Mouse (Mus musculus) stomach, embryonic 15.5 days (tissue): ENCODE results near the gene Zfyve21. TPM values are rescaled to one million over a fixed set of nuclear protein-coding genes. Genes with fewer than 3 reads are reported as not detected.

Experiments
- polyA plus RNA-seq: library from polyadenylated mRNA; unstranded; fragments of >200 nt; fragmentation: Nextera tagmentation; extraction: Ambion mirVana; gene quantifications from 2 replicates; pipeline ENCODE4 v1.2.1, GENCODE M21; 2015

Zfyve21 gene
- polyA plus RNA-seq, 1 experiment from 2014 or later: 140 TPM

Other genes starting within 250 kb of the Zfyve21 start
- 33.9 and 34.9 TPM in 2 replicates for gene Mark3, start 239.6 kb upstream of the Zfyve21 start, polyA plus RNA-seq
- 607 and 634 TPM in 2 replicates for gene Ckb, start 141.8 kb upstream of the Zfyve21 start, polyA plus RNA-seq
- gene Trmt61a, start 136.1 kb upstream of the Zfyve21 start, polyA plus RNA-seq: 14.6 TPM in 2 replicates
- 49.5 and 50.9 TPM in 2 replicates for gene Bag5, start 100.9 kb upstream of the Zfyve21 start, polyA plus RNA-seq
- gene Apopt1, start 100.9 kb upstream of the Zfyve21 start, polyA plus RNA-seq: 46.4 and 51.3 TPM in 2 replicates
- 97.8 and 113 TPM in 2 replicates for gene Klc1, start 55.3 kb upstream of the Zfyve21 start, polyA plus RNA-seq
- gene Xrcc3, start 297 bp upstream of the Zfyve21 start, polyA plus RNA-seq: 7.2 and 8.5 TPM in 2 replicates
- 22.8 and 22.9 TPM in 2 replicates for gene Ppp1r13b, start 93.9 kb downstream of the Zfyve21 start, polyA plus RNA-seq
- gene Atp5mpl, start 152.8 kb downstream of the Zfyve21 start, polyA plus RNA-seq: 711 and 748 TPM in 2 replicates
- gene Tdrd9, start 157.4 kb downstream of the Zfyve21 start, polyA plus RNA-seq: 0.23 and 0.27 TPM in 2 replicates
- gene Rd3l, start 167.1 kb downstream of the Zfyve21 start, polyA plus RNA-seq: not detected in 2 replicates